Mouse (Mus musculus) liver, postnatal 0 days (tissue): ENCODE data around the gene Dusp10.

Experiments
- CTCF ChIP-seq: sonication (generic); IDR thresholded peaks from 2 replicates; pipeline ENCODE4 v1.5.1; 2016; ENCODE audit warnings: antibody characterized with exemption, low read depth
- EP300 ChIP-seq: IDR thresholded peaks from 2 replicates; pipeline ENCODE4 v1.6.1; 2016; ENCODE audit warnings: antibody characterized with exemption, low read depth, mild to moderate bottlenecking

DNA sequence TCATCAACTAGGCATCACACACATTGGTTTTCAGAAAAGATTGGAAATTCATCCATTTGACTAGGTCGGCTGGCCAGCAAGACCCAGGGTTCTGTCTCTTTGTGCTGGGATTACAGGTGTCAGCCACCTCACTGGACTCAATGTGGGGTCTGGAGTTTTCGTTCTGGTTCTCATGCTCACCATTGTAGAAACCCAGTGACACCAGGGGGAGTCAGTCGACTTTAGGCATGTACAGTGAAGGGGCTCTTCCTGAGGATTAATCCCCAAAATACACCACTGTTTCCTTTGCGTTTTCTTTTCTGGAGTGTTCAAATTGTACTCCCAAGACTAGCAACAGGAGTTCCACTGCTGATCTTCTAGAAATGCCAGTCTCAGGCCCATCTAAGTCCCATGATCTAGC lies 47.8 kb upstream of the Dusp10 start:
- TF ChIP-seq EP300 (no peak), CTCF (no peak)
